Mouse (Mus musculus): ENCODE measurements around the gene Mtss1l. TPM values are rescaled to one million over a fixed set of nuclear protein-coding genes. Genes with fewer than 3 reads are reported as not detected.

The Mtss1l gene
- polyA plus RNA-seq, 1 experiment from 2014 or later, result 5.7 TPM

DNA sequence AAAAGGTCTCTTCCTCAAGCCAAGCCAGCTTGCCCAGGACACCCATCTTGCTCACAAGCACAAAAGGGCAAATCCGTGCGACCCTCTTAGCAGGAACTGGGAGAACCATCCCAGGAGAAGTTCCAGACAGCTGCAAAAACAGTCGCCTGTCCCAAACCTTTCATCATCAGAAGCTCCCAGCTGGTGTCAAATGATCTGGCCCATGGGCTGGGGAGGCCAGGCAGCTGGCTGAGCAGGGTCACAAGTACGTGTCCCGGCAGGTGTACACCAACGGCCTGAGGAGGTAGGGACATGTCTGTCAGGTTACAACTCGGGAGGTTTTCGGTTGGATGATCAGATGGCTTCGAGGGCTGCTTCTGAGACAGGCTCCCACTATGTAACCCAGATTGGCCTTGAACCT, 25.4 kb downstream of the Mtss1l start:
- Histone ChIP-seq H3K4me2 (replicated peaks; ENCODE audit: low read depth) (no peak overlapping the region), H3K27me3 (ENCODE audit: control insufficient read depth, insufficient read depth, low read length) (no peaks in the 10 kb centered on the region), H3K4me1 (replicated peaks; ENCODE audit: control insufficient read depth, insufficient read depth) (no peaks in the 10 kb centered on the region), H3K36me3 (ENCODE audit: control insufficient read depth, insufficient read depth, low read length) (no peaks in the 10 kb centered on the region), H3K9me3 (ENCODE audit: control insufficient read depth, low read length) (no peaks in the 10 kb centered on the region), H3K4me3 (ENCODE audit: low read depth, low read length) (no peak overlapping the region), H3K27ac (replicated peaks) (no peak overlapping the region), H3K9ac (ENCODE audit: low read length) (no peak overlapping the region)
- no peak for DNase-seq (ENCODE audit: low spot score)
- ATAC-seq (ENCODE audit: low FRiP score, low TSS enrichment), result no peak
- 59% methylated on average over 9 of the region's 9 CpGs for WGBS
- TF ChIP-seq CTCF (IDR thresholded peaks at IDR 0.05; ENCODE audit: low read depth) (no peak), EP300 (optimal IDR thresholded peaks at IDR 0.05) (no peak)

DNA sequence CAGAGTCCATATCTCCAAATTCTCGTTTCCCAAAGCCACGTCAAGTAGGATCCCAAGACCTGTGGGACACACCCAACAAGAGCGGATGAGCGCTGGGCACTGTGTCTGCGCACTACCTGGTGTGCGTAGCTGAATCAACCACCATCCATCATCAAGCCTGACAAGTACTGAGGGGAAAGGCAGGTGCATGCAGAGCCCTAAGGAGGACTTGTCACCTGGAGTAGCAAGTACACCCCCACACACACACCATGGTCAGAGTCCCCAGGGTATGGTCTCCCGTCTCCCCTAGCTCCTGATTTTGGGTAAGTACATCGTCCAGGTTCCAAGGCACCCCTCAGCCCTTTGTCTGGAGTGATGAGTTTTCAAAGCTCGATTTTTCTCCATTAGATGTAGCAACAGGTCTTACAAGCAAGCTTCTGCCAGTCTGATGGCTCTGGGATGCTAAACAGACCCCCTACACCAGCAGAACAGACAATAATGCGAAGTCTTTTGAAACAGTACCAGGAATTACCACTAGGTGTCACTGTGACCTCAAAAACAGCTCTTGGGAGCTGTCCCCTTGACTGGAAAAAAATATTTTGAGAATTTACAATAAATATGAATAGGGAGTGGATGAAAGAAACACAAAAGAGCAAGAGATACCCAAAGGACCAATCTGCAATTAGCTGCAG, 28.4 kb downstream of the Mtss1l start:
- no peak for DNase-seq (ENCODE audit: low spot score)
- Histone ChIP-seq H3K4me3 (ENCODE audit: low read depth, low read length) (no peak overlapping the region), H3K9ac (ENCODE audit: low read length) (no peak overlapping the region), H3K4me1 (replicated peaks; ENCODE audit: control insufficient read depth, insufficient read depth) (no peaks in the 10 kb centered on the region), H3K36me3 (ENCODE audit: control insufficient read depth, insufficient read depth, low read length) (no peaks in the 10 kb centered on the region), H3K27me3 (ENCODE audit: control insufficient read depth, insufficient read depth, low read length) (no peaks in the 10 kb centered on the region), H3K9me3 (ENCODE audit: control insufficient read depth, low read length) (no peaks in the 10 kb centered on the region), H3K4me2 (replicated peaks; ENCODE audit: low read depth) (no peak overlapping the region), H3K27ac (replicated peaks) (no peak overlapping the region)
- TF ChIP-seq EP300 (optimal IDR thresholded peaks at IDR 0.05) (no peak), CTCF (IDR thresholded peaks at IDR 0.05; ENCODE audit: low read depth) (peak; percentile 96)
- WGBS, result 55% methylated on average over 10 of the region's 10 CpGs
- ATAC-seq (ENCODE audit: low FRiP score, low TSS enrichment), result peak; percentile 34; the same call in 1 of the 2 replicates

DNA sequence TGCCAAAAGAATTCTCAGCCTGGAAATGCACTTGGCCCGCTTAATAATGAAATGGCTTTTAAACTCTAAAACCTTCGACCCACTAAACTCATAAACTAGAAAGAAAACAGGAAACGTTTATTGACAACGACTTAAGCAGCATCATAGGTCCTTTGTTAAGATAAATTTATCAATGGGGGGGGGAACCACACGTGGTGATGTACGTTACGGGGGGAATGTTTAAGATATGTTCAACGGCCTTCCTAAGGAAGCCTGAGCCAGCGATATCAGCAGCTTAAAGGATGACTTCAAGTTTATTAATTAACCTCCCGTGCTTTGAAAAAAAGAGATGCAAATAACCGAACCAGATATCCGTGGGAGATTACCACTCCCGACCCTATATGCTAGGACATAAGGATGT, 29.0 kb downstream of the Mtss1l start:
- no peaks in the 10 kb centered on the region for H3K9me3 ChIP-seq (ENCODE audit: control insufficient read depth, low read length)
- no peak overlapping the region for H3K27ac ChIP-seq (replicated peaks)
- no peaks in the 10 kb centered on the region for H3K4me1 ChIP-seq (replicated peaks; ENCODE audit: control insufficient read depth, insufficient read depth)
- no peak overlapping the region for H3K9ac ChIP-seq (ENCODE audit: low read length)
- DNase-seq (ENCODE audit: low spot score) (no peak), ATAC-seq (ENCODE audit: low FRiP score, low TSS enrichment) (no peak)
- H3K4me2 ChIP-seq (replicated peaks; ENCODE audit: low read depth), result no peak overlapping the region
- no peaks in the 10 kb centered on the region for H3K36me3 ChIP-seq (ENCODE audit: control insufficient read depth, insufficient read depth, low read length)
- TF ChIP-seq CTCF (IDR thresholded peaks at IDR 0.05; ENCODE audit: low read depth), result no peak
- TF ChIP-seq EP300 (optimal IDR thresholded peaks at IDR 0.05), result no peak
- WGBS, result 31% methylated on average over 13 of the region's 13 CpGs
- no peak overlapping the region for H3K4me3 ChIP-seq (ENCODE audit: low read depth, low read length)
- H3K27me3 ChIP-seq (ENCODE audit: control insufficient read depth, insufficient read depth, low read length), result no peaks in the 10 kb centered on the region

DNA sequence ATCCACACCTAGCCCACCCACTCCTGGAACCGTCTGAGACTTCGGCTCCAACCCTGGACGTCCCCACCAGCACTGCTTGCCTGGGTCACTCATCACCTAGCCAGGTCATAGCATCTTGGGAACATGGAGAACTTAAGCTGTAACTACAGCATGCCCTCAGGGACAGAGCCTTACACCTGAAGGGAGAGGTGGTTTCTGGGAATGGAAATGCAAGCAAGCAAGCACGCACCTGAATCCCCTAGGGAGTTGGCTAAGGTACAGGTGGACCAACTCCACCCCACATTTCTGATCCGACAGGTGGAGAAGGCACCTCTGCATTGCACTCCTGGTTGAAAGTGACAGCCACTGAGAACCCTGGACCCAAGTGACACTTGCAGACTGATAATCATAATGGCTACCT, 30.2 kb downstream of the Mtss1l start:
- DNase-seq (ENCODE audit: low spot score), result no peak
- Histone ChIP-seq H3K27ac (replicated peaks) (no peak overlapping the region), H3K36me3 (ENCODE audit: control insufficient read depth, insufficient read depth, low read length) (no peaks in the 10 kb centered on the region), H3K4me1 (replicated peaks; ENCODE audit: control insufficient read depth, insufficient read depth) (no peaks in the 10 kb centered on the region), H3K27me3 (ENCODE audit: control insufficient read depth, insufficient read depth, low read length) (no peaks in the 10 kb centered on the region), H3K9me3 (ENCODE audit: control insufficient read depth, low read length) (no peaks in the 10 kb centered on the region), H3K4me3 (ENCODE audit: low read depth, low read length) (no peak overlapping the region), H3K9ac (ENCODE audit: low read length) (no peak overlapping the region), H3K4me2 (replicated peaks; ENCODE audit: low read depth) (no peak overlapping the region)
- ATAC-seq (ENCODE audit: low FRiP score, low TSS enrichment), result no peak
- WGBS, result 72% methylated on average over 5 of the region's 5 CpGs
- TF ChIP-seq EP300 (optimal IDR thresholded peaks at IDR 0.05) (no peak), CTCF (IDR thresholded peaks at IDR 0.05; ENCODE audit: low read depth) (no peak)

DNA sequence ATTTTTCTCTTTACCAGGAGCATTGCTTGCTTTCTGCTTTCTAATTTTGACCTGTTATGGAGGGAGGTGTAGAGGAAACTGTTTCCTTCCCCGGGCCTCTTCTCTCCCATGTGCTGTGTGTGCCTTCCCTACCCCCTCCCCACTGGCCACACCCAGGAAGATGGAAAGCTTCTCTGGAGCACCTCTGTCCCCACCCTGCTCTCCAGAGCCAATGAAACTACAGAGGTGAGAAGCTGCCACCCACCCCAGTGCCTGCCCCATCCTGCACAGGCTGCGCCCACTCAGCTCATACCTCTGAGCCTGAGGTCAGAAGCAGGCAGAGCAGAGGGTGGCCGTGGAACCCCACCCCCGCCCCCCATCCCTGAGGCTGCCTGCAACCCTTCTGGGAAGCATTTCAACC, 33.4 kb downstream of the Mtss1l start:
- TF ChIP-seq CTCF (IDR thresholded peaks at IDR 0.05; ENCODE audit: low read depth) (no peak), EP300 (optimal IDR thresholded peaks at IDR 0.05) (no peak)
- no peak overlapping the region for H3K9ac ChIP-seq (ENCODE audit: low read length)
- no peak overlapping the region for H3K4me3 ChIP-seq (ENCODE audit: low read depth, low read length)
- DNase-seq (ENCODE audit: low spot score) (no peak), ATAC-seq (ENCODE audit: low FRiP score, low TSS enrichment) (peak; percentile 27; the same call in 1 of the 2 replicates)
- H3K9me3 ChIP-seq (ENCODE audit: control insufficient read depth, low read length), result no peaks in the 10 kb centered on the region
- no peaks in the 10 kb centered on the region for H3K4me1 ChIP-seq (replicated peaks; ENCODE audit: control insufficient read depth, insufficient read depth)
- H3K27me3 ChIP-seq (ENCODE audit: control insufficient read depth, insufficient read depth, low read length), result no peaks in the 10 kb centered on the region
- H3K4me2 ChIP-seq (replicated peaks; ENCODE audit: low read depth), result no peak overlapping the region
- 28% methylated on average over 4 of the region's 4 CpGs for WGBS
- no peak overlapping the region for H3K27ac ChIP-seq (replicated peaks)
- no peaks in the 10 kb centered on the region for H3K36me3 ChIP-seq (ENCODE audit: control insufficient read depth, insufficient read depth, low read length)

DNA sequence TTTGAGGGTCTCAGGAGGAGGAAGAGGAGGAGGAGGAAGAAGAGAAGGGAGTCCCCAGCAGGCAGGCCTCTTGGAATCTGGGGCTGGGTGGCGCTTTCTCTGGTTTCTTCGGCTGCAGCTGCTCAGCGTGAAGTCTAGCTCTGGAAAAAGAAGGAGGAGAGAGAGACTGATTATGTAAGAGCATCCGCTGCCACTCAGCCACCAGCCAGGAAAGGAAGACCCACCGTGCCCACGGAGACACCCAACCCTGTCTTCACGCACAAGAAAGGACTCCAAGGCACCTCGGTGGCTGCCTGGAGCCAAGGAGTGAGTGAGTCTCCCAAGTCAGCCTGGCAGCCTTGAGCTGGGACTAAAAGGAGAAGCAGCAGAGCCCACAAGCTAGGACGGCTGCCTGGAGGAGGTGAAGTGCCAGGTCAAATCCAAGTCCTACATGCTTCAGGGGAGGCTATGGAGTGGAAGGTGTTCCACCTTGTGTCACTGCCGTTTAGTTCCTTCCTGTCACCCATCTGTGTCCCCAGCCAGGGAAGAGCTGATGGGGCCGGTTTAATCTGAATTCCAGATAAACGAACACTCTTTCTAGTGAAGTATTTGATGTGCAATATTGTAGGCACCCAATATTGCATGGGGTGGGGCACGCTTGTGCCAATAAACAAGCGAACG, 34.4 kb downstream of the Mtss1l start:
- no peak overlapping the region for H3K4me2 ChIP-seq (replicated peaks; ENCODE audit: low read depth)
- DNase-seq (ENCODE audit: low spot score), result no peak
- 55% methylated on average over 15 of the region's 15 CpGs for WGBS
- H3K4me3 ChIP-seq (ENCODE audit: low read depth, low read length), result no peak overlapping the region
- TF ChIP-seq CTCF (IDR thresholded peaks at IDR 0.05; ENCODE audit: low read depth), result no peak
- no peak for TF ChIP-seq EP300 (optimal IDR thresholded peaks at IDR 0.05)
- no peak overlapping the region for H3K9ac ChIP-seq (ENCODE audit: low read length)
- H3K9me3 ChIP-seq (ENCODE audit: control insufficient read depth, low read length), result no peaks in the 10 kb centered on the region
- no peaks in the 10 kb centered on the region; the same call in 1 of the 2 replicates for H3K4me1 ChIP-seq (replicated peaks; ENCODE audit: control insufficient read depth, insufficient read depth)
- H3K27ac ChIP-seq (replicated peaks), result no peak overlapping the region
- ATAC-seq (ENCODE audit: low FRiP score, low TSS enrichment), result no peak
- no peaks in the 10 kb centered on the region for H3K36me3 ChIP-seq (ENCODE audit: control insufficient read depth, insufficient read depth, low read length)
- H3K27me3 ChIP-seq (ENCODE audit: control insufficient read depth, insufficient read depth, low read length), result no peaks in the 10 kb centered on the region

Data from stomach, postnatal 0 days (tissue).